Mouse (Mus musculus) spleen, adult 2 months (tissue): Measurements from ENCODE around the gene Olfr1261. TPM values are rescaled to one million over a fixed set of nuclear protein-coding genes. Genes with fewer than 3 reads are reported as not detected.

Experiments
- DNase-seq, 2 experiments: peaks; one replicate each; pipeline versions ENCODE4 v3.0.0 to v3.0.0-alpha.2; 2012 to 2021; ENCODE audit warnings: low spot score in 2 of 2, low read depth in 1 of 2
- H3K27ac ChIP-seq: fragments of 200-500 bp; 2 replicates; pipeline ENCODE4 v1.5.1; 2012; ENCODE audit warnings: low read length, inconsistent platforms; ENCODE audit not compliant: insufficient read depth
- H3K27me3 ChIP-seq: fragments of 200-500 bp; 2 replicates; pipeline ENCODE4 v1.6.1; 2012; ENCODE audit warnings: mild to moderate bottlenecking, moderate library complexity, low read length, inconsistent platforms; ENCODE audit not compliant: control insufficient read depth, insufficient read depth
- H3K36me3 ChIP-seq: fragments of 200-500 bp; 2 replicates; pipeline ENCODE4 v1.6.1; 2012; ENCODE audit warnings: mild to moderate bottlenecking, low read length, inconsistent platforms; ENCODE audit not compliant: control insufficient read depth, insufficient read depth
- H3K4me1 ChIP-seq: fragments of 200-500 bp; 2 replicates; pipeline ENCODE4 v1.6.1; 2011; ENCODE audit warnings: inconsistent platforms; ENCODE audit not compliant: control insufficient read depth, insufficient read depth, insufficient read length
- H3K4me3 ChIP-seq: fragments of 200-500 bp; 2 replicates; pipeline ENCODE4 v1.5.1; 2011; ENCODE audit warnings: mild to moderate bottlenecking, inconsistent platforms; ENCODE audit not compliant: insufficient read depth, insufficient read length; ENCODE audit errors: extremely low read depth
- CTCF ChIP-seq: fragments of 200-500 bp; IDR thresholded peaks from 2 replicates; pipeline ENCODE4 v1.5.1; 2011; ENCODE audit warnings: mild to moderate bottlenecking, inconsistent platforms; ENCODE audit not compliant: insufficient read depth, insufficient read length, insufficient replicate concordance; ENCODE audit errors: extremely low read depth
- POLR2A ChIP-seq: fragments of 200-500 bp; IDR thresholded peaks from 2 replicates; pipeline ENCODE4 v1.6.1; 2011; ENCODE audit warnings: low read depth, low read length, inconsistent platforms
- polyA plus RNA-seq: library from polyadenylated mRNA; depleted of rRNA; stranded (reverse); fragments of >200 nt; gene quantifications from 2 replicates; pipeline ENCODE4 v1.2.3, GENCODE M21; 2012; rRNA removed

Olfr1261 gene
- polyA plus RNA-seq, 1 experiment: not detected

- H3K4me1 ChIP-seq: no peaks in the 10 kb centered on the region
- TF ChIP-seq POLR2A (no peak), CTCF (no peak)
- DNase-seq: no peak
- no peaks in the 10 kb centered on the region for H3K27me3 ChIP-seq
- no peak within 1 kb of the TSS for H3K27ac ChIP-seq
- H3K4me3 ChIP-seq: no peak within 1 kb of the TSS
- H3K36me3 ChIP-seq: no peaks in the 10 kb centered on the region
Observed at GRCm38 (mm10) chr2:90035037-90035436, 44.0 kb downstream of the Olfr1261 start, which contains the start of gene Olfr1265. Gene Olfr1265, plus strand, starts transcription at chr2:90035337.

Other genes starting within 250 kb of the Olfr1261 start
- gene Olfr1253, start 234.1 kb upstream of the Olfr1261 start, polyA plus RNA-seq: not detected in 2 replicates
- gene Olfr1254, start 197.6 kb upstream of the Olfr1261 start, polyA plus RNA-seq: not detected in 2 replicates
- not detected in 2 replicates for gene Olfr1255, start 179.2 kb upstream of the Olfr1261 start, polyA plus RNA-seq
- not detected in 2 replicates for gene Olfr1256, start 149.7 kb upstream of the Olfr1261 start, polyA plus RNA-seq
- not detected in 2 replicates for gene Olfr48, start 143.0 kb upstream of the Olfr1261 start, polyA plus RNA-seq
- not detected in 2 replicates for gene Olfr1257, start 112.8 kb upstream of the Olfr1261 start, polyA plus RNA-seq
- gene Olfr1258, start 63.9 kb upstream of the Olfr1261 start, polyA plus RNA-seq: not detected in 2 replicates
- gene Olfr1259, start 42.6 kb upstream of the Olfr1261 start, polyA plus RNA-seq: not detected in 2 replicates
- not detected in 2 replicates for gene Olfr1260, start 16.9 kb upstream of the Olfr1261 start, polyA plus RNA-seq
- gene Olfr1262, start 8.9 kb downstream of the Olfr1261 start, polyA plus RNA-seq: not detected in 2 replicates
- not detected in 2 replicates for gene Olfr1263, start 20.9 kb downstream of the Olfr1261 start, polyA plus RNA-seq
- gene Olfr1264, start 34.4 kb downstream of the Olfr1261 start, polyA plus RNA-seq: not detected in 2 replicates
- not detected in 2 replicates for gene Olfr1265, start 44.1 kb downstream of the Olfr1261 start, polyA plus RNA-seq
- not detected in 2 replicates for gene Olfr140, start 72.4 kb downstream of the Olfr1261 start, polyA plus RNA-seq
- gene Olfr1269, start 130.2 kb downstream of the Olfr1261 start, polyA plus RNA-seq: not detected in 2 replicates
- not detected in 2 replicates for gene Olfr32, start 151.1 kb downstream of the Olfr1261 start, polyA plus RNA-seq
- not detected in 2 replicates for gene Olfr1270, start 161.9 kb downstream of the Olfr1261 start, polyA plus RNA-seq
- gene Olfr1506, start 233.3 kb downstream of the Olfr1261 start, polyA plus RNA-seq: not detected in 2 replicates